Mouse (Mus musculus) MEL (cell line): ENCODE results near the gene Tmem240.

Experiments
- CHD2 ChIP-seq: IDR thresholded peaks from 2 replicates; pipeline ENCODE4 v1.6.1; 2011; ENCODE audit warnings: low read length, improper control_type of control experiment
- CTCF ChIP-seq, 3 experiments: IDR thresholded peaks in 2 of 3; conservative IDR thresholded peaks in 1 of 3; 2 replicates each; pipeline ENCODE4 v1.5.1; 2011 to 2012; ENCODE audit warnings: low read length in 3 of 3, low read depth in 2 of 3, mild to moderate bottlenecking in 2 of 3, improper control_type of control experiment in 1 of 3, inconsistent platforms in 1 of 3, mixed read lengths in 1 of 3, moderate library complexity in 1 of 3; ENCODE audit not compliant: control insufficient read depth in 1 of 3, insufficient read depth in 1 of 3, poor library complexity in 1 of 3, severe bottlenecking in 1 of 3
- ELF1 ChIP-seq: IDR thresholded peaks from 2 replicates; pipeline ENCODE4 v1.6.1; 2014; ENCODE audit warnings: low read depth, mild to moderate bottlenecking, inconsistent platforms, low read length, improper control_type of control experiment, moderate library complexity
- RCOR1 ChIP-seq: IDR thresholded peaks from 2 replicates; pipeline ENCODE4 v1.6.1; 2012; ENCODE audit warnings: low read depth, mild to moderate bottlenecking, inconsistent platforms, low read length, improper control_type of control experiment
- TAL1 ChIP-seq: IDR thresholded peaks from 2 replicates; pipeline ENCODE4 v1.6.1; 2012; ENCODE audit warnings: mild to moderate bottlenecking, inconsistent platforms, low read length, moderate library complexity, mixed read lengths

DNA sequence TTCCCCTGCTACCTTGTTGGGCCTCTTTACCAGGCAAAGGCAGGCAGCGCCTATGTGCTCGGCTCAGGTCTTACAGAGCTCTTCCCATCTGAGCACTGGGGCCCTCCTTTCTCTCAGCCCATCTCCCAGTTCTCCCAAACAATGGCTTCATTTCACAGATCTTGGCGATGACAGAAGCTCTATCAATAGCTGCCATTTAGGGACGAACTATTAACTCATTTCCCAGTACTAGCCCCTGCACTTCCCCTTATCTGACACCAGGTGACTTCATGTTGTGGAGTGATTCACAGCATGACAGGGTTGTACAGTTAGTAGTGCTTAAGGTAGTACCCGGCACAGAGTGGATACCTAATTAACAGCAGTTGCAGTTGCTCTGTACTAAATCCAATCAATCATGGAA lies 51.2 kb downstream of the Tmem240 start, which contains the start of gene Tmem88b:
- peak in 2 of 3 experiments; percentile 32 to 64; a peak in 4 of 6 replicates for TF ChIP-seq CTCF (IDR thresholded peaks at IDR 0.05 in 2 of 3, conservative IDR thresholded peaks at IDR 0.05 in 1 of 3; ENCODE audit: control insufficient read depth in 1 of 3, insufficient read depth in 1 of 3, low read depth in 2 of 3, low read length in 3 of 3, poor library complexity in 1 of 3, severe bottlenecking in 1 of 3)
- no peak for TF ChIP-seq TAL1
- TF ChIP-seq ELF1, result peak; percentile 31; the same call in 1 of the 2 replicates
- no peak for TF ChIP-seq CHD2
- 0 out of 2 replicates have a peak, but pooled peaks have one; percentile 23 for TF ChIP-seq RCOR1
